Mouse (Mus musculus) liver, adult 2 months (tissue): ENCODE measurements at regions not wholly inside any gene's neighbourhood (a gene's known extent, or its start where the extent isn't known, plus 50 kb on each side); places are given as distances from the start of the nearest gene placed in this dataset.

Experiments
- DNase-seq: peaks from one replicate; pipeline ENCODE4 v3.0.0-alpha.2; 2011; ENCODE audit warnings: low read depth, low spot score; ENCODE audit errors: extremely low read depth
- H3K27ac ChIP-seq: fragments of 200-500 bp; replicated peaks from 2 replicates; pipeline ENCODE4 v1.5.1; 2012; ENCODE audit warnings: low read depth, mild to moderate bottlenecking, control low read depth, inconsistent platforms, low read length; ENCODE audit not compliant: insufficient read depth
- H3K27me3 ChIP-seq: fragments of 200-500 bp; 2 replicates; pipeline ENCODE4 v1.6.1; 2012; ENCODE audit warnings: mild to moderate bottlenecking, moderate library complexity, low read length, inconsistent platforms; ENCODE audit not compliant: control insufficient read depth, insufficient read depth
- H3K36me3 ChIP-seq: fragments of 200-500 bp; 2 replicates; pipeline ENCODE4 v1.6.1; 2012; ENCODE audit warnings: low read length, inconsistent platforms; ENCODE audit not compliant: control insufficient read depth, insufficient read depth
- H3K4me1 ChIP-seq: fragments of 200-500 bp; 2 replicates; pipeline ENCODE4 v1.6.1; 2011; ENCODE audit warnings: low read length; ENCODE audit not compliant: control insufficient read depth, insufficient read depth
- H3K4me3 ChIP-seq: fragments of 200-500 bp; 2 replicates; pipeline ENCODE4 v1.5.1; 2011; ENCODE audit warnings: low read depth, mild to moderate bottlenecking, control low read depth, low read length, moderate library complexity; ENCODE audit not compliant: insufficient read depth
- H3K79me2 ChIP-seq: fragments of 200-500 bp; 2 replicates; pipeline ENCODE4 v1.6.1; 2012; ENCODE audit warnings: inconsistent platforms, mild to moderate bottlenecking, low read length, moderate library complexity; ENCODE audit not compliant: control insufficient read depth, insufficient read depth
- H3K9ac ChIP-seq: fragments of 200-500 bp; 2 replicates; pipeline ENCODE4 v1.6.1; 2012; ENCODE audit warnings: low read depth, mild to moderate bottlenecking, control low read depth, inconsistent platforms, low read length
- CTCF ChIP-seq: fragments of 200-500 bp; IDR thresholded peaks from 2 replicates; pipeline ENCODE4 v1.5.1; 2011; ENCODE audit warnings: low read depth, low read length, control low read depth
- POLR2A ChIP-seq: fragments of 200-500 bp; IDR thresholded peaks from 2 replicates; pipeline ENCODE4 v1.6.1; 2011; ENCODE audit warnings: low read length, control low read depth; ENCODE audit not compliant: insufficient read depth; ENCODE audit errors: extremely low read depth
- WGBS: fragments of 180-500 bp; shearing (Covaris S2); methylation state at CpG from one replicate; pipeline ENCODE4 v1.1.7; 2018; 5-methylcytosine and 5-hydroxymethylcytosine counted together

- no peak overlapping the region for H3K9ac ChIP-seq
- no peaks in the 10 kb centered on the region for H3K36me3 ChIP-seq
- 43% methylated on average over 1 of the region's 1 CpGs for WGBS
- no peaks in the 10 kb centered on the region for H3K27me3 ChIP-seq
- TF ChIP-seq POLR2A (no peak), CTCF (no peak)
- DNase-seq: no peak
- H3K4me3 ChIP-seq: no peak overlapping the region
- H3K27ac ChIP-seq: no peak overlapping the region
- no peaks in the 10 kb centered on the region for H3K79me2 ChIP-seq
- no peaks in the 10 kb centered on the region for H3K4me1 ChIP-seq
These were observed 96.8 kb upstream of the Fam240b start for GRCm38 (mm10) chr13:64594376-64594775.

GRCm38 (mm10) chr13:64573711-64574110 lies 76.1 kb upstream of the Fam240b start:
- H3K4me3 ChIP-seq: no peak overlapping the region
- no peaks in the 10 kb centered on the region for H3K27me3 ChIP-seq
- H3K9ac ChIP-seq: no peak overlapping the region
- TF ChIP-seq POLR2A (no peak), CTCF (peak; percentile 5; the same call in 1 of the 2 replicates)
- no peaks in the 10 kb centered on the region for H3K79me2 ChIP-seq
- DNase-seq: no peak
- H3K36me3 ChIP-seq: no peaks in the 10 kb centered on the region
- H3K4me1 ChIP-seq: no peaks in the 10 kb centered on the region
- WGBS: 48% methylated on average over 2 of the region's 2 CpGs
- H3K27ac ChIP-seq: no peak overlapping the region

GRCm38 (mm10) chr13:64568876-64569275 lies 71.3 kb upstream of the Fam240b start:
- H3K36me3 ChIP-seq: no peaks in the 10 kb centered on the region
- no peak for TF ChIP-seq POLR2A
- TF ChIP-seq CTCF: no peak
- no peaks in the 10 kb centered on the region for H3K27me3 ChIP-seq
- H3K4me1 ChIP-seq: no peaks in the 10 kb centered on the region
- H3K79me2 ChIP-seq: no peaks in the 10 kb centered on the region
- no peak overlapping the region for H3K27ac ChIP-seq
- no peak overlapping the region for H3K4me3 ChIP-seq
- no peak overlapping the region for H3K9ac ChIP-seq
- no peak for DNase-seq
- WGBS: 88% methylated on average over 6 of the region's 6 CpGs

DNA sequence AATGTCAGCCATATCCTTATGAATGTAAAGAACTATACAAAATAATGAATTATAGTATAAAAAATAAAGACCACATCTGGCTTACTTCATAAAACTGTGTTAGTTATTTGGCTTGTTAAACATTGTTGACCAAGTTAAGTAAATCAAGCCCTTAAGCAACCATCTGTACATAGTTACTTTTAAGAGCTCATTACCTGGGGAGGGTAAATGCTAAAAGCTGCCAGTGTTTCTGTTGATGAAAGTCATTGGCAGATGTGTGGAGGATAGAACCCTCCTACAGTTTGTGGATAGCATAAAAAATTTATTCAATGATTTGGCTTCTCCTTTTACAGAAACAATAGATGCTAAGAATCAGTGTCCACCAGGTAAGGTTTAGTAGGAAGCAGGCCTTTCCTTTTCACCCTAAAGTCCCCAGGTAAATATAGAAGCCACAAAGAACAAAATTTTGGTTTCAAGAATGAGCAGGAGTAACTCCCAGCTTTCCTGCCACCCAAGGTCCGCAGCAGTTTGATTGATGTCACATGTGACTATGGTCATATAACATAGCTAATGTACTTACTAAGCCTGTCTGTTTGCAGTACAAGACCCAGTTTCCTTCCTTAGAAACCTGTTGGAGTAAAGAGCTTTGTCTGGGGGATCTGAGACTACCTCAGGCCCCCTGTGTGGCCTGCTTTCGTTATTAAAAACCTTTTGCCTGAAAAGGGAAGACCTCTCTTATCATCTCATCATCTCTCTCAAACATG lies 69.5 kb upstream of the Fam240b start:
- no peak for DNase-seq
- Histone ChIP-seq H3K27ac (no peak overlapping the region), H3K27me3 (no peaks in the 10 kb centered on the region), H3K4me3 (no peak overlapping the region), H3K79me2 (no peaks in the 10 kb centered on the region), H3K9ac (no peak overlapping the region), H3K36me3 (no peaks in the 10 kb centered on the region), H3K4me1 (no peaks in the 10 kb centered on the region)
- TF ChIP-seq POLR2A: no peak
- no peak for TF ChIP-seq CTCF
- 73% methylated on average over 2 of the region's 2 CpGs for WGBS

DNA sequence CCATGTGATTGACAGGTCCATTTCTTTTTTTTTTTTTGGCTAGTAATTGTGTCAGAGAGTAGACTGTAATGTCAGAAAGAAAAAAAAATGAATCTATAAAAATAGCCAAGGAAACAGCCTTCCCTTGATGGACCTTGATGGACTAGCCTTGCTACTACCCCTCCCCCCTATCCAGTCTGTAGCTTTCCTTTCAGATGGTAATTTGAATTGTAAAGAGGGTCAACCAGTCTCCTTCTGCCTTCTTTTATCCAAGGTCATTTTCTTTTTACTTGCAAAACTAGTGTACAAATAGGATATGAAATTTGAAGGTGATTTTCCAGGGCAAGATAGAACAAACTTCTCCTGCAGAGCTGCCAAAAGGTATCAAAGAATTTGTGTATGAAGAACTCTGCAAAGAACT lies 68.2 kb upstream of the Fam240b start:
- H3K79me2 ChIP-seq: no peaks in the 10 kb centered on the region
- TF ChIP-seq POLR2A (no peak), CTCF (no peak)
- no peak for DNase-seq
- H3K36me3 ChIP-seq: no peaks in the 10 kb centered on the region
- H3K27me3 ChIP-seq: no peaks in the 10 kb centered on the region
- no peak overlapping the region for H3K27ac ChIP-seq
- H3K9ac ChIP-seq: no peak overlapping the region
- no peak overlapping the region for H3K4me3 ChIP-seq
- no peaks in the 10 kb centered on the region for H3K4me1 ChIP-seq
